Mouse (Mus musculus) heart, postnatal 0 days (tissue): ENCODE results near the gene Defb43. TPM values are rescaled to one million over a fixed set of nuclear protein-coding genes. Genes with fewer than 3 reads are reported as not detected.
A peak's percentile ranks its signal among the peaks of the same experiment; 100 is the strongest.

Source experiments
- ATAC-seq: fragments of 200-750 bp; cut with Nextera tagmentation; 2 replicates; pipeline ENCODE4 v1.8.0; 2017; ENCODE audit warnings: low read depth, moderate number of reproducible peaks, moderate library complexity; ENCODE audit not compliant: insufficient read depth
- DNase-seq: peaks from one replicate; pipeline ENCODE4 v3.0.0-alpha.2; 2016; ENCODE audit warnings: low spot score
- H3K27ac ChIP-seq: fragments of 300-500 bp; sonication (generic); 2 replicates; pipeline ENCODE4 v1.5.1; 2014; ENCODE audit warnings: low read depth, mild to moderate bottlenecking
- H3K27me3 ChIP-seq: fragments of 300-500 bp; sonication (generic); 2 replicates; pipeline ENCODE4 v1.6.1; 2014; ENCODE audit warnings: low read length, mixed read lengths; ENCODE audit not compliant: control insufficient read depth, insufficient read depth
- H3K36me3 ChIP-seq: fragments of 300-500 bp; sonication (generic); replicated peaks from 2 replicates; pipeline ENCODE4 v1.6.1; 2014; ENCODE audit warnings: low read length, mixed read lengths; ENCODE audit not compliant: control insufficient read depth, insufficient read depth
- H3K4me1 ChIP-seq: fragments of 300-500 bp; sonication (generic); 2 replicates; pipeline ENCODE4 v1.6.1; 2014; ENCODE audit warnings: antibody characterized with exemption; ENCODE audit not compliant: control insufficient read depth, insufficient read depth
- H3K4me2 ChIP-seq: fragments of 300-500 bp; sonication (generic); 2 replicates; pipeline ENCODE4 v1.6.1; 2014; ENCODE audit warnings: low read depth, mild to moderate bottlenecking, low read length, moderate library complexity
- H3K4me3 ChIP-seq: fragments of 300-500 bp; sonication (generic); 2 replicates; pipeline ENCODE4 v1.5.1; 2014; ENCODE audit warnings: low read depth, low read length
- H3K9ac ChIP-seq: fragments of 300-500 bp; sonication (generic); replicated peaks from 2 replicates; pipeline ENCODE4 v1.6.1; 2014; ENCODE audit warnings: low read depth, low read length, mixed read lengths
- H3K9me3 ChIP-seq: fragments of 300-500 bp; sonication (generic); replicated peaks from 2 replicates; pipeline ENCODE4 v1.6.1; 2016; ENCODE audit warnings: low read length; ENCODE audit not compliant: control insufficient read depth
- CTCF ChIP-seq: IDR thresholded peaks from 2 replicates; pipeline ENCODE4 v1.5.1; 2016; ENCODE audit warnings: antibody characterized with exemption, control low read depth, low read depth
- EP300 ChIP-seq: IDR thresholded peaks from 2 replicates; pipeline ENCODE4 v1.6.1; 2016; ENCODE audit warnings: antibody characterized with exemption, low read depth
- WGBS: fragments of 180-500 bp; shearing (Covaris S2); extraction: QIAGEN DNeasy Blood & Tissue Kit; methylation state at CpG from one replicate; pipeline ENCODE4 v1.1.7; 2014; 5-methylcytosine and 5-hydroxymethylcytosine counted together
- polyA plus RNA-seq: library from polyadenylated mRNA; unstranded; fragments of >200 nt; fragmentation: Nextera tagmentation; extraction: Ambion mirVana; gene quantifications from 2 replicates; pipeline ENCODE4 v1.2.1, GENCODE M21; 2015
- total RNA-seq: library from RNA; depleted of rRNA; stranded (reverse); fragments of >200 nt; gene quantifications from 2 replicates; pipeline ENCODE4 v1.2.3, GENCODE M21; 2014; ENCODE audit warnings: low replicate concordance

The Defb43 gene
- total and polyA plus RNA-seq, 2 experiments from 2014 or later, result not detected

DNA sequence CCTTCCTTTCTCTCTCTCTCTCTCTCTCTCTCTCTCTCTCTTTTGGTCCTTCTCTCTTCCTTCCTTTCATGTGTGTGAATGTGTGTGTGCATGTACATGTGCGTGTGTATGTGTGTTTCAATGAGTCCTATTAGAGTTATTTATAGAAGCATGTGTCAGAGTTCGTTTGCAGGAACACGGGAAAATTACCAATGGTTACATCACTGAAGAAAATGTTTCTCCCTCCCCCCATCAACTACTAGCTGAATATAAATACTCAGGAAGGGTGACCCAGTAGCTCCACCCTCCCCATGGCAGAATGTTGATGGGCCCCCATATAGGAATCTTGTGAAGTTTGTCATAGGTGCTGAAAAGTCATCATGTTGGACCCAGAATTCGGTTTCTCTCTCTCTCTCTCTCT, 1.5 kb downstream of the Defb43 start:
- 37% methylated on average over 4 of the region's 4 CpGs for WGBS
- no peaks in the 10 kb centered on the region for H3K36me3 ChIP-seq
- no peaks in the 10 kb centered on the region for H3K27me3 ChIP-seq
- TF ChIP-seq EP300 (no peak), CTCF (no peak)
- H3K9me3 ChIP-seq, result no peaks in the 10 kb centered on the region
- ATAC-seq, result no peak
- H3K4me1 ChIP-seq, result no peaks in the 10 kb centered on the region
- H3K27ac ChIP-seq, result no peak overlapping the region
- DNase-seq, result peak; percentile 23
- no peak overlapping the region for H3K4me3 ChIP-seq
- no peak overlapping the region for H3K4me2 ChIP-seq
- no peak overlapping the region for H3K9ac ChIP-seq

GRCm38 (mm10) chr14:63014667-63015066, 3.1 kb downstream of the Defb43 start:
- WGBS, result 54% methylated on average over 4 of the region's 4 CpGs
- DNase-seq, result no peak
- Histone ChIP-seq H3K4me2 (no peak overlapping the region), H3K4me1 (no peaks in the 10 kb centered on the region), H3K36me3 (no peaks in the 10 kb centered on the region), H3K4me3 (no peak overlapping the region), H3K27me3 (no peaks in the 10 kb centered on the region), H3K27ac (no peak overlapping the region), H3K9me3 (no peaks in the 10 kb centered on the region), H3K9ac (no peak overlapping the region)
- ATAC-seq, result no peak
- TF ChIP-seq CTCF, result no peak
- no peak for TF ChIP-seq EP300

GRCm38 (mm10) chr14:63020524-63021156, 9.1 kb downstream of the Defb43 start:
- Histone ChIP-seq H3K36me3 (no peaks in the 10 kb centered on the region), H3K27me3 (no peaks in the 10 kb centered on the region), H3K4me1 (no peaks in the 10 kb centered on the region), H3K4me2 (no peak overlapping the region), H3K27ac (no peak overlapping the region), H3K4me3 (no peak overlapping the region), H3K9ac (no peak overlapping the region), H3K9me3 (no peaks in the 10 kb centered on the region)
- TF ChIP-seq EP300 (no peak), CTCF (no peak)
- 48% methylated on average over 6 of the region's 6 CpGs for WGBS
- ATAC-seq, result no peak
- no peak for DNase-seq

DNA sequence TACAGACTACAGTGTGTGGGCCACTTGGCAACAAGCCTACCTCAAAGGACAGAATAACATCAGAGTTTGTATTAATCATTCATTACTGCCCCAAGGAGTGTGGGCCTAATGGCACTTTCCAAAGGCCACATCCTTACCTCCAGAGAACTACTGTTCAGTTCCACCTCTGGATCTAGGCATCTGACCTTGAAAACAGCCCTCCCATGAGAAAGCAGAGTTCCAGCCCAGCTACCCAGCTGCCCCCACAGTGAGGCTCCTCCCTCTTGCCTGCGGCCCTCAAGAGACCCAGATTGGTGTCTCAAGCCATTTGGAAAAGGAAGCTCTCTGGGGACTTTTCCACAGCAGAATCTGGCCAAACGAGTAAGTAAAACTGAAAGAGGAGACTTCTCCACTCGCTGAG, 35.1 kb downstream of the Defb43 start, which contains the start of gene Defb42:
Gene Defb42, plus strand, starts transcription at position 301 of the 400 bp plus-strand sequence.
- Histone ChIP-seq H3K4me2 (no peak within 1 kb of the TSS), H3K36me3 (no peaks in the 10 kb centered on the region), H3K9ac (no peak within 1 kb of the TSS), H3K9me3 (no peaks in the 10 kb centered on the region), H3K4me3 (no peak within 1 kb of the TSS), H3K27ac (no peak within 1 kb of the TSS), H3K4me1 (no peaks in the 10 kb centered on the region), H3K27me3 (no peaks in the 10 kb centered on the region)
- no peak for DNase-seq
- ATAC-seq, result no peak
- 63% methylated on average over 3 of the region's 3 CpGs for WGBS
- TF ChIP-seq CTCF (no peak), EP300 (no peak)

DNA sequence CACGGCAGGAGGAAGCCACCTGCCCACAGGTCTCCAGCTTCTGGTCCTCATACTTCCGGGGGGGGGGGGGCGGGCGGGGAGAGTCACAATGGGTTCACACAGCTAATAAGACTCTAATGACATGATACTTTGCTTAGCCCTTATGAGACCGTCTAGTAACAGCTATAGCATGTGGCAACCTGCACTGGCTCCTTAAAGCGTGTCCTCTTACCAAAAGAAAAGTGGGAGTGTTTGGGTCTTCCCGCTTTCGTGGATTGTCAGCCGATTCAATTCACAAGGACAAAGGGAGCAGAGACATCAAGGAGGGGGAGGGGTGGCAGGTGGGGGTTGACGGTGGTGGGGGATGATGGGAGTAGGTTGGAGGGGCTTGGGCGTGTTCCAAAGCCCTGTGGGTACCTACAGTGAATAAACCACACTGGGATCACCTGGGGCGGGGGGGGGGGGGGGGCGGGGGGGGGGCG, 38.4 kb downstream of the Defb43 start, which contains the start of gene Defb30:
Gene Defb30, minus strand, starts transcription at position 51 of the 461 bp plus-strand sequence.
- Histone ChIP-seq H3K9ac (no peak within 1 kb of the TSS), H3K36me3 (no peaks in the 10 kb centered on the region), H3K4me2 (no peak within 1 kb of the TSS), H3K4me3 (no peak within 1 kb of the TSS), H3K27ac (no peak within 1 kb of the TSS), H3K9me3 (no peaks in the 10 kb centered on the region), H3K4me1 (no peaks in the 10 kb centered on the region), H3K27me3 (no peaks in the 10 kb centered on the region)
- no peak for TF ChIP-seq EP300
- TF ChIP-seq CTCF, result no peak
- ATAC-seq (no peak), DNase-seq (no peak)
- 80% methylated on average over 11 of the region's 14 CpGs for WGBS

DNA sequence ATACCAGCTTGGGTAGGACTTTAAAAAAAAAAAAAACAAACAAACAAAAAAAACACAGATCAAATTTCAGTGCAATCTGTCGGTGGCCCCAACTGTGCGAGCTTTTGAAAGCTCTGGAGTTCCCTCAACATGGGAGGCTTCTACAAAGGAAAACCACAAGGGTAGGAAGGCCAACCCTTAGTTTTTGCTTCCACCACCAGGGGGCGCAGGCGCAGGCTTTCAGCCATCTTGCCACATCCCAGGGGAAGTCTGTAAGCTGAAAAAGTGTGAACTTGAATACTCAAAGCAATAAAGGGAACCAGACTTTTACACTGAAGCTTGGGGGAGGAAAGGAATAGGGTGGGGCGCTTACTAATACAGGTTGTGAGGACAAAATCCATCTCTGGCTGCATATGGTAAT, 39.2 kb downstream of the Defb43 start:
- Histone ChIP-seq H3K4me2 (no peak overlapping the region), H3K27me3 (no peaks in the 10 kb centered on the region), H3K4me3 (no peak overlapping the region), H3K4me1 (peaks cover 3% of the 10 kb centered on the region; the same call in 1 of the 2 replicates), H3K36me3 (no peaks in the 10 kb centered on the region), H3K27ac (no peak overlapping the region), H3K9ac (no peak overlapping the region), H3K9me3 (no peaks in the 10 kb centered on the region)
- DNase-seq (peak; percentile 48), ATAC-seq (no peak)
- peak; percentile 81 for TF ChIP-seq CTCF
- no peak for TF ChIP-seq EP300
- WGBS, result 36% methylated on average over 5 of the region's 5 CpGs
